Mouse (Mus musculus) MEL (cell line): ENCODE measurements around the gene Kcnmb2.

ENCODE experiments used
- CTCF ChIP-seq, 3 experiments: IDR thresholded peaks in 2 of 3; conservative IDR thresholded peaks in 1 of 3; 2 replicates each; pipeline ENCODE4 v1.5.1; 2011 to 2012; ENCODE audit warnings: low read length in 3 of 3, low read depth in 2 of 3, mild to moderate bottlenecking in 2 of 3, improper control_type of control experiment in 1 of 3, inconsistent platforms in 1 of 3, mixed read lengths in 1 of 3, moderate library complexity in 1 of 3; ENCODE audit not compliant: control insufficient read depth in 1 of 3, insufficient read depth in 1 of 3, poor library complexity in 1 of 3, severe bottlenecking in 1 of 3
- EP300 ChIP-seq, 2 experiments: IDR thresholded peaks; 2 replicates each; pipeline ENCODE4 v1.6.1; 2011; ENCODE audit warnings: improper control_type of control experiment in 2 of 2, low read length in 2 of 2, low read depth in 1 of 2, mild to moderate bottlenecking in 1 of 2
- MAFK ChIP-seq: IDR thresholded peaks from 2 replicates; pipeline ENCODE4 v1.6.1; 2011; ENCODE audit warnings: low read depth, mild to moderate bottlenecking, low read length, improper control_type of control experiment, borderline replicate concordance
- POLR2A ChIP-seq, 2 experiments: IDR thresholded peaks; 2 replicates each; pipeline ENCODE4 v1.6.1; 2011 to 2012; ENCODE audit warnings: low read length in 2 of 2, mild to moderate bottlenecking in 2 of 2, control low read depth in 1 of 2, improper control_type of control experiment in 1 of 2, low read depth in 1 of 2, moderate library complexity in 1 of 2; ENCODE audit not compliant: control insufficient read depth in 1 of 2, insufficient read depth in 1 of 2, poor library complexity in 1 of 2
- POLR2AphosphoS2 ChIP-seq: IDR thresholded peaks from 2 replicates; pipeline ENCODE4 v1.6.1; 2011; ENCODE audit warnings: low read length, improper control_type of control experiment

DNA sequence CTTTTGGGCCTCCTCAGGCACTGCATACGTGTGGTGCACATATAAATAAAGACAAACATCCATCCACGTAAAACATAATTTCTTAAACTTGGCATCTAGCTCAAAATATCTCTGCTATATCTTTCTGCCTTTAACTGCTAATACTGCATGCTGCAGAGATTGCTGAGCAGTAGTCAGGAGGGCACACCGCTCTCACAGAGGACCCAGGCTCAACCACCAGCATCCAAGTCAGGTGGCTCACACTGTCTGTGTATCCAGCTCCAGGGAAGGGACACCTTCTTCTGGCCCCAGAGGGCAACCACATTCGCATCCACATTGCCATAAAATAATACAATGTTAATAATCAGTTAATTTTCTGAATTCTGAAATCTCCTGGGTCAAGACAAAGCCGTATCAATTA lies 241.9 kb downstream of the Kcnmb2 start:
- TF ChIP-seq POLR2A (IDR thresholded peaks at IDR 0.05; ENCODE audit: control insufficient read depth in 1 of 2, insufficient read depth in 1 of 2, low read depth in 1 of 2, low read length in 2 of 2, poor library complexity in 1 of 2) (no peak), CTCF (IDR thresholded peaks at IDR 0.05 in 2 of 3, conservative IDR thresholded peaks at IDR 0.05 in 1 of 3; ENCODE audit: control insufficient read depth in 1 of 3, insufficient read depth in 1 of 3, low read depth in 2 of 3, low read length in 3 of 3, poor library complexity in 1 of 3, severe bottlenecking in 1 of 3) (no peak), MAFK (no peak), EP300 (IDR thresholded peaks at IDR 0.05; ENCODE audit: low read depth in 1 of 2, low read length in 2 of 2) (no peak), POLR2AphosphoS2 (no peak)
